Mouse (Mus musculus) Patski (cell line): ENCODE data around the gene Marco. TPM values are rescaled to one million over a fixed set of nuclear protein-coding genes. Genes with fewer than 3 reads are reported as not detected.

Source experiments
- ATAC-seq: fragments of 100-300 bp; one replicate; pipeline ENCODE4 v1.8.0; 2021
- CTCF ChIA-PET: fragments of 350-600 bp; sonication (Branson Sonifier 250); formaldehyde crosslinking; loops from one replicate; lab custom pipeline; 2022; ENCODE audit warnings: inconsistent platforms; lab: Charles Lee
- POLR2A ChIA-PET: fragments of 350-600 bp; sonication (Branson Sonifier 250); formaldehyde crosslinking; loops from one replicate; lab custom pipeline; 2022; ENCODE audit warnings: antibody characterized with exemption, inconsistent platforms; lab: Charles Lee
- DNase-seq: peaks from one replicate; pipeline ENCODE4 v3.0.0-alpha.2; 2011; ENCODE audit warnings: low read depth, low spot score
- H3K27me3 ChIP-seq: fragments of 371-371 bp; one replicate; pipeline ENCODE4 v1.5.1; 2021
- CTCF ChIP-seq: fragments of 100-300 bp; IDR thresholded peaks from one replicate; pipeline ENCODE4 v1.5.1; 2021
- in situ Hi-C: fragments of 300-500 bp; cut with MboI; formaldehyde crosslinking; loops from 3 replicates; pipeline ENCODE4 v1.11.1; 2018; ENCODE audit warnings: low pct_unique_long_range_greater_than_20kb, mixed read lengths
- polyA plus RNA-seq: library from polyadenylated mRNA; unstranded; gene quantifications from one replicate; pipeline ENCODE4 v1.2.3, GENCODE M21; 2021

The Marco gene
- polyA plus RNA-seq = not detected

- TF ChIP-seq CTCF = no peak
- ChIA-PET POLR2A (no interaction called here), CTCF (no interaction called here)
- in situ Hi-C loops = no loop called here
- H3K27me3 ChIP-seq = peaks cover 14% of the 10 kb centered on the region
- DNase-seq (no peak), ATAC-seq (no peak)
These were observed at the start of gene Marco for GRCm38 (mm10) chr1:120504924-120505323. Gene Marco (minus strand): TSS chr1:120505024.

GRCm38 (mm10) chr1:120539506-120540029, 34.7 kb upstream of the Marco start:
- peaks cover 11% of the 10 kb centered on the region for H3K27me3 ChIP-seq
- in situ Hi-C loops = loop anchor here (10.0 kb wide), 1 partner anchor 215 kb away; no protein-coding TSS in a partner anchor
- no peak for TF ChIP-seq CTCF
- DNase-seq (no peak), ATAC-seq (no peak)
- POLR2A ChIA-PET = interaction anchor here (0.5 kb wide), 1 partner anchor 592 kb away, joined by 3 read pairs; no protein-coding TSS in a partner anchor
- CTCF ChIA-PET = no interaction called here

GRCm38 (mm10) chr1:120536998-120537397, 32.2 kb upstream of the Marco start:
- ChIA-PET POLR2A (no interaction called here), CTCF (no interaction called here)
- ATAC-seq (no peak), DNase-seq (no peak)
- in situ Hi-C loops = no loop called here
- H3K27me3 ChIP-seq = peaks cover 4% of the 10 kb centered on the region
- no peak for TF ChIP-seq CTCF

GRCm38 (mm10) chr1:120535919-120536318, 31.1 kb upstream of the Marco start:
- in situ Hi-C loops = no loop called here
- DNase-seq = no peak
- ATAC-seq = no peak
- no peak for TF ChIP-seq CTCF
- POLR2A ChIA-PET = no interaction called here
- CTCF ChIA-PET = no interaction called here
- peaks cover 4% of the 10 kb centered on the region for H3K27me3 ChIP-seq

GRCm38 (mm10) chr1:120532321-120532916, 27.6 kb upstream of the Marco start:
- no peak for TF ChIP-seq CTCF
- CTCF ChIA-PET = no interaction called here
- POLR2A ChIA-PET = no interaction called here
- ATAC-seq (no peak), DNase-seq (no peak)
- in situ Hi-C loops = no loop called here
- no peaks in the 10 kb centered on the region for H3K27me3 ChIP-seq

- H3K27me3 ChIP-seq = no peaks in the 10 kb centered on the region
- ChIA-PET CTCF (no interaction called here), POLR2A (no interaction called here)
- ATAC-seq = no peak
- in situ Hi-C loops = no loop called here
- no peak for DNase-seq
- TF ChIP-seq CTCF = no peak
These were observed 26.9 kb upstream of the Marco start for GRCm38 (mm10) chr1:120531770-120532169.

- no peak for TF ChIP-seq CTCF
- ATAC-seq (no peak), DNase-seq (no peak)
- ChIA-PET POLR2A (interaction anchor here (0.7 kb wide), 1 partner anchor 13 kb away, joined by 3 read pairs; no protein-coding TSS in a partner anchor), CTCF (interaction anchor here (0.6 kb wide), 1 partner anchor 1068 kb away, joined by 3 read pairs; no protein-coding TSS in a partner anchor)
- in situ Hi-C loops = no loop called here
- H3K27me3 ChIP-seq = no peaks in the 10 kb centered on the region
These were observed 25.1 kb upstream of the Marco start for GRCm38 (mm10) chr1:120529881-120530280.

GRCm38 (mm10) chr1:120517618-120518017, 12.8 kb upstream of the Marco start:
- no peak for TF ChIP-seq CTCF
- ChIA-PET CTCF (interaction anchor here (1.1 kb wide), 1 partner anchor 9 kb away, joined by 4 read pairs; no protein-coding TSS in a partner anchor), POLR2A (interaction anchor here (0.6 kb wide), 2 partner anchors 12 to 554 kb away, joined by 3 read pairs; no protein-coding TSS in a partner anchor)
- no peak for ATAC-seq
- H3K27me3 ChIP-seq = no peaks in the 10 kb centered on the region
- in situ Hi-C loops = no loop called here
- DNase-seq = no peak

- no peak for DNase-seq
- in situ Hi-C loops = no loop called here
- ChIA-PET POLR2A (no interaction called here), CTCF (no interaction called here)
- no peak for TF ChIP-seq CTCF
- no peaks in the 10 kb centered on the region for H3K27me3 ChIP-seq
- ATAC-seq = no peak
These were observed 5.5 kb upstream of the Marco start for GRCm38 (mm10) chr1:120510311-120510710.

- ATAC-seq = no peak
- H3K27me3 ChIP-seq = peaks cover 8% of the 10 kb centered on the region
- in situ Hi-C loops = no loop called here
- POLR2A ChIA-PET = no interaction called here
- CTCF ChIA-PET = interaction anchor here (0.8 kb wide), 1 partner anchor 77 kb away, joined by 4 read pairs; no protein-coding TSS in a partner anchor
- DNase-seq = no peak
- TF ChIP-seq CTCF = no peak
These were observed 4.2 kb upstream of the Marco start for GRCm38 (mm10) chr1:120508976-120509375.

GRCm38 (mm10) chr1:120504046-120504710, 646 bp downstream of the Marco start:
- ATAC-seq = no peak
- POLR2A ChIA-PET = no interaction called here
- H3K27me3 ChIP-seq = peaks cover 16% of the 10 kb centered on the region
- TF ChIP-seq CTCF = no peak
- CTCF ChIA-PET = no interaction called here
- in situ Hi-C loops = no loop called here
- DNase-seq = no peak
